Mouse (Mus musculus): ENCODE data around the gene Ppp1r12c.
"Not testable (repeated sequence)": the region's sequence is repeated elsewhere in the genome, so short reads cannot be mapped to it uniquely, and the experiment has no call there.

Gene Ppp1r12c

GRCm38 (mm10) chr7:4501558-4502397, at the start of gene Ppp1r12c:
TSS of gene Ppp1r12c (minus strand) at chr7:4501680.
- peak; percentile 92 for DNase-seq

DNA sequence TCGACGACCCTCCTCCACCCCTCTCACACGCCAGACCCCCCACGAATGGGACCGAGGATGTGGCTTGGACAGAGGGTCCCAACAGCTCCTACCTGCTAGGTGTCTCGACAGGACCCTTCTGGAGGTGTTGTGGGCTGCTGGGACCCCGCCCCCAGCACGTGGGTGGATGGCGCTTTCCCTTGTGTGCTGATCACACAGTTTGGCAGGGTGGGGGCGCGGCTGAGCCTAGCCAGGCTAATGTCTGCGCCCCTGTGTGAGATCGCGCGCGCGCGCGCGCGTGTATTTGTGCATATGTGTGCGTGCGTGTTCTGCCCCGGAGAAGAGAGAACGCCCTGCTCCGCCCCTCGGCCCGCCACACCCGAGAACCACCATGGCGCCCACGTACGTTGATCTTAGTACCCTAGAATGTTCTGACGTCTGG, 45.8 kb upstream of the Ppp1r12c start, which contains the start of gene Syt5:
TSS of gene Syt5 (minus strand) at position 321 of the 421 bp plus-strand sequence.
- DNase-seq = no peak

DNA sequence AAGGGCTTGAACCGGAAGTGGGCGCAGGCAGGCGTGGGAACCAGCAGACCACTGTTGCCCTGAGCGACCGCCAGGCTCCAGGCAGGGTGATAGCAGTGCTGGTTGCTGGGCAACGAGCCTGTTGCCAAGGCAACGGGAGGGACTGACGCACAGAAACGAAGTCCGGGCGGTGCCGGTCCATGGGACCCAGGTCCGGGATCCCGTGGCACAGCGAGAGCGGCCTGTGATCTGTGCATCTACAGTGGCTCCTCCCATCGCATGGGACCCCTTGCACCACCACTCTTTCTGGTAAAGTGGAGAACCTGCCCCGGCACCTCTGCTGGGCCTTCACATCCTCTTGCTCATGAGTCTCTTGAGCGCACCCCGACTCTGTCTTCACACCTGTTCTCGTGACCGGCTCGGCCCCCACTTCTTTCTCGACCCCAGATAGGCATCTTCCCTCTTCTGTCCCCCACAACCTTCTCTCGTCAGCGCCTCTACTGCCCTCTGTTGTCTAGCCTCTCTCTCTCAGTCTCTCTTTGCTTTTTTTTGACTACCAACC, 45.2 kb upstream of the Ppp1r12c start:
- DNase-seq = peak; percentile 33

- DNase-seq = no peak
Observed at GRCm38 (mm10) chr7:4546050-4546449, 44.6 kb upstream of the Ppp1r12c start.

- no peak for DNase-seq
Observed at GRCm38 (mm10) chr7:4542013-4542412, 40.5 kb upstream of the Ppp1r12c start.

GRCm38 (mm10) chr7:4541344-4541743, 39.9 kb upstream of the Ppp1r12c start:
- DNase-seq = no peak

- DNase-seq = no peak
Observed at GRCm38 (mm10) chr7:4539019-4539418, 37.5 kb upstream of the Ppp1r12c start.

GRCm38 (mm10) chr7:4537181-4537580, 35.7 kb upstream of the Ppp1r12c start:
- DNase-seq = no peak

DNA sequence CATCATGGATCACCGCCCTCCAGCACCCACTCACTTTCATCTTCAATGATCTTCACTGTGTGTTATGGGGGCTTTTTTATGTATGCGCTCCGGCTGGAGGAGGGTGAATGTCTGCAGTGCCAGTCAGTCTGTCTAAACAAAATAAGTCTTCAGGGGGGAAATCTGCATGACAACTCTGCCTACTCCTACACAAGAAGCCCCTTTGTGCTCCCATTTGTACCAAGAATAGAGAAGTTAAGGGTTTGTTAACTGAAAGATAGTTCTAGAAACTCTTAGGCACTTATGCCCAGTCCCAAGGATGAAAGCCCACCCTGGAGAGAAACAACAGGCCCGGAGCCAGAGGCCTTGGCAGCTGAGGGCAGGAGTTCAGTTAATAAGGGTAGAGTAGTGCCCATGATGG, 34.9 kb upstream of the Ppp1r12c start:
- DNase-seq = no peak

DNA sequence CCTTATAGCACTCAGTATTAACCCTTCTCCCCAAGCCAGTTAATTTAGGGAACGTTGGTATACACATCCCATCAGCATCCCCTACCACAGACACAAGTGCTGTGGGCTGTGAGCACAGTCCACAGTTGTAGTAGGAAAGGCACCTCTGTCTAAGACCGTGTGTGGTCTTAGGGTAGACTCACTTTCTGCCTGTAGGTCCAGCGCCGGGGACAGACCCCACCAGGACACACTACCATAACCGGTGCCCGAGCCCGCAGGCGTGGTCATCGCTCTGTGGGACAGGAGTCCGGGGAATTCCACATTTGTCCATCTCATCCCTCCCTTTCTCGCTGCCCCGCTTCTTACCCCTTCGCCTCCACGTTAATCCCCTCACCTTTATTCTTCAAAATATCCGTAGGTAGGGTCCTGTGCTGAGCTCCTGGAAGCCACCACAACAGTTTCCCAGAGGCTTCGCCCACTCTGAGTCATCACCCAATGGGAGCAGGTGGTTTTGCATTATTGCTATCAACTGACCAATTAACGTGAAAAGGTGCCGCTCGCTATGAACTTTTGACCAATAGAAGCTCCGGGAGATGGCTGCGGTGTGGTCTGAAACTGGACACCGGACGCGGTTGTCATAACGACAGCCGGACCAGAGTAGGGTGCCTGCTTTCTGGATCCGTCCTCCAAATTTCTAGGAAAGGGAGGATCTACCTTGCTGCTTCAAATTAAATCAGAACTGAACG, 30.7 kb upstream of the Ppp1r12c start, which contains the start of gene Dnaaf3:
TSS of gene Dnaaf3 (minus strand) at position 449 of the 725 bp plus-strand sequence.
- DNase-seq = peak; percentile 85

GRCm38 (mm10) chr7:4530166-4530565, 28.7 kb upstream of the Ppp1r12c start:
- not testable (repeated sequence) for DNase-seq

DNA sequence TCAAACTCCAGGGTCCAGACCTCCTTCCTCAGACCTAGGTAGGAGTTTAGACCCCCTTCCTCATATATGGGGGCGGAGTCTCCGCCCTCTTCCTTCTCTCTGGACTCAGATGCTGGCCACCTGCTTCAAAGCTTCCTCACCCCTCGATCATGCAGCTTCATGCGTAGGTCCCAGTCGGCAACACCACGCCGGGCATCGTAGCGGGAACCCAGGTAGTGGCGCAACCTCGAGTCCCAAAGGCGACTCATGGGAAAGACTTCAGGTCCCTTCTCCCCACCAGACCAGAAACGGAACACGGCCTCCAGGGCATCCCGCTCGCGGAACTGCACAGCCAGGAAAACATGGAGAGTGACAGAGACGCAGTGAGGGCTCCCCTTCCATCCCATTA, 25.8 kb upstream of the Ppp1r12c start:
- DNase-seq = no peak

- DNase-seq = peak; percentile 51
Observed at GRCm38 (mm10) chr7:4526341-4527301, 25.1 kb upstream of the Ppp1r12c start.

DNA sequence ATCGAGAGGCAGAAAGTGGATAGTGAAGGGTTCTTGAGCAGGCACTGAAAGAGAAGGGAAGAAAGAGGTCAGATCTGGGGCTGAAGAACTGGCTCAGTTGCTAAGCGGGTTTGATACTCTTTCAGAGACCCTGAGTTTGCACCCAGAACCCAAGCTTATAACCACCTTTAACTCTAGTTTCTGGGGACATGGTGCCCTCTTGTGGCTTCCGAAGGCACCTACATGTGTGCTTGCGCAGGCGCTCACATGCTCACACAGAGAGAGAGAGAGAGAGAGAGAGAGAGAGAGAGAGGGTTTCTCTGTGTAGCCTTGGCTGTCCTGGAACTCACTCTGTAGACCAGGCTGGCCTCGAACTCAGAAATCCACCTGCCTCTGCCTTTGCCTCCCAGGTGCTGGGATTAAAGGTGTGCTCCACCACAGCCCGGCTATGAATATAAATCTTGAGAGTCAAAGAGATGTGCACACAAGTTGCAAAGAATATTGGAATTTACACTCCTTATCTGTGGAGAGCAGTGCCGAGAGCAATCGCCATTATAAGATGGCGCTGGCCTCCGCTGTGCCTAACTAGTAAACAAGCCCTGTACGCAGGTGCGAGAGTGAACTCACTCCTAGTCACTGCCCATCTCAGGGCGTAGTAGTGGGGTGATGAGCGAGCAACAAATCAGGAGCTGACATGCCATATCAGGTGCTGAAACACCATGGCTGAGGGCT, 22.9 kb upstream of the Ppp1r12c start, which contains the start of gene Tnni3:
TSS of gene Tnni3 (minus strand) at position 18 of the 711 bp plus-strand sequence.
- not testable (repeated sequence) for DNase-seq

DNA sequence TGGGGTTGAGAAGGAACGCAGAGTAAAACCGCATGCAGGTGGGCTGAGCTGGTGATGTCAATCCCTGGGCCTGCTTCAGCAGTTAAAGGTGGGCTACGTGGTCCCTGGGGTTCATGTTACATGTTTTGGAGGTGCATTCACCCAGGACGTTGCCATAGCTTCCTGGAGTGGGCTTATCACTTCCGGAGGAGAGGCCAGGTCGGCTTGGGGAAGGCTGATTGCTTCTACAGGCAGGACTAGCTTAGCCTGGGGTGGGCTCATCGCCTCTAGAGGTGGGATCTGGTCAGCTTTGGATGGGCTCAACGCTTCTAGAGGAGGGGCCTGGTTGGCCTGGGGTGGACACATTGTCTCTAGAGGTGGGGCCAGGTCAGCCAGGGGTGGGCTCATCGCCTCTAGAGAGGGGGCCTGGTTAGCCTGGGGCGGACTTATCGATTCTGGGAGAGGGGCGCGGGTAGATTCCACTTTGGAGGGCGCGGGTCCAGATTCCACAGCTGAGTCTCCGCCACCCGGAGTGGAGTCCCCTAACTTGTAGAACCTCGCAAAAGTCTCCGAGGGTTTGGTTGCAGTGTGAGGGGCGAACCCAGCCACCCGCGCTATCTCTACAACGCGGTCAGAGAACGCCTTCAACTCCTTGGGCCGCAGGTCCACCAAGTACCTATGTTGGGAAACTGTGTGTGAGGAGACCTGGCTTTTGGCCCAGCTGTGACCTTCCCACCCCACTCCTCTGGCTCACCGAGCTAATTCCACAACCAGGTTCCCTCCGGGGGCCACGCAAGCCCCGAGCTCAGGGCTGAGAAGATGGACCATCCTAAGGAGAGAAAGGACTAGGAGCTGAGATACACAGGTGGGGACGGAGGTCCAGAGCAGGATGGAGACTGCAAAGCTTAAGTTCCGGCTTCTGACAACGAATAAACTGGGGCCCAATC, 22.0 kb upstream of the Ppp1r12c start:
- no peak for DNase-seq

DNA sequence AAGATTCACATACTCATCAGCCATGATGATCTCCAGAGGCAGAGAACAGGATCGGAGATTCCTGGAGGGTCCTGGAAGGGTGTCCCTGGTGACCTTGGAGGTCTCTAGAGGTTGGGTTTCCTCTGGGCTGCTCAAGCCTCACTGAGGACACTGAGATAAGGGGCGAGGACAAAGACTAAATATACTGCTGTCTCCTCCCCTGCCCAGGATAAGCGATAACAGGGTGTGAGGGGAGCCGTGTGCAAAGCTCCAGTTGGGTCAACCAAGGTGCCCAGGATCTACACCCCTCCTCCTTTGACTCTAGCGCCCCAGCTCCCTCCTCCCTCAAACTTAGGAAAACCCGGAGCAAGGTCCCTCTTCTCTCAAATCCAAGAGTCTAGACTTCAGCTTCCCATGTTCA, 20.8 kb upstream of the Ppp1r12c start:
- DNase-seq = no peak

- no peak for DNase-seq
Observed at GRCm38 (mm10) chr7:4521231-4522003, 19.9 kb upstream of the Ppp1r12c start.

GRCm38 (mm10) chr7:4518487-4518886, 17.0 kb upstream of the Ppp1r12c start:
- no peak for DNase-seq

GRCm38 (mm10) chr7:4516332-4517050, 15.0 kb upstream of the Ppp1r12c start, which contains the start of gene Tnnt1:
TSS of gene Tnnt1 (minus strand) at chr7:4516382.
- DNase-seq = no peak

Data from kidney, adult 11 months (tissue).